9 mouse cellular contexts compared by ENCODE assay signal in genomic region chr2:33734781-33735485, GRCm38 (mm10).
DNase-seq lines count a peak whose midpoint lies in the region; ATAC-seq and TF ChIP-seq lines count a peak whose summit lies in the region.
"Had no signal": no experiment of that assay in that cellular context is flagged by ENCODE, and none has a peak within 500 bp of the region (broad histone marks: within the 10 kb centered on the region; RNA-seq: fewer than 3 reads in every experiment).

No protein-coding gene starts in this region.

- peak; percentile 55 for DNase-seq in heart, adult 8-10 months (ENCODE audit: low spot score)
- no peak for DNase-seq in heart, adult 11 months
- peak; percentile 68 to 83 for DNase-seq in cerebellum, adult 2 months
- DNase-seq in forelimb bud, embryonic 11.5 days (ENCODE audit: low read depth, low spot score) = peak; percentile 82
- peak; percentile 75 for DNase-seq in naive thymus-derived CD4-positive, alpha-beta T cell, adult 2 months (ENCODE audit: low read depth)
- peak; percentile 75 for DNase-seq in splenic B cell, adult 2 months (ENCODE audit: low read depth, low spot score)

- peak; percentile 35; the same call in 1 of the 2 replicates for ATAC-seq in intestine, embryonic 16.5 days
- no peak for ATAC-seq in limb, embryonic 12.5 days (ENCODE audit: insufficient number of reproducible peaks, insufficient read depth, low FRiP score, low TSS enrichment, low read depth)

- H3K9me3 ChIP-seq in intestine, embryonic 16.5 days (ENCODE audit: control insufficient read depth, low read length) = no peaks in the 10 kb centered on the region
- no peaks in the 10 kb centered on the region for H3K9me3 ChIP-seq in limb, embryonic 12.5 days

- no peak overlapping the region for H3K9ac ChIP-seq in intestine, embryonic 16.5 days (ENCODE audit: low read depth, low read length)
- no peak overlapping the region for H3K9ac ChIP-seq in limb, embryonic 12.5 days (replicated peaks)

- H3K27ac ChIP-seq in cerebellum, adult 2 months (ENCODE audit: insufficient read depth, low read length) = no peak overlapping the region
- H3K27ac ChIP-seq in intestine, embryonic 16.5 days (ENCODE audit: low read length) = no peak overlapping the region
- H3K27ac ChIP-seq in limb, embryonic 12.5 days = peak overlapping the region; percentile 31; the same call in 1 of the 2 replicates

- no peaks in the 10 kb centered on the region for H3K36me3 ChIP-seq in intestine, embryonic 16.5 days (ENCODE audit: control insufficient read depth, insufficient read depth, low read length)
- H3K36me3 ChIP-seq in limb, embryonic 12.5 days = peaks cover 46% of the 10 kb centered on the region
- no peaks in the 10 kb centered on the region for H3K36me3 ChIP-seq in splenic B cell, adult 2 months (ENCODE audit: control insufficient read depth, insufficient read depth, low read length, poor library complexity, severe bottlenecking)

- peaks cover 7% of the 10 kb centered on the region; the same call in 1 of the 2 replicates for H3K4me1 ChIP-seq in cerebellum, adult 2 months (ENCODE audit: control insufficient read depth, insufficient read depth, low read length)
- H3K4me1 ChIP-seq in intestine, embryonic 16.5 days (ENCODE audit: control insufficient read depth, insufficient read depth, low read length) = no peaks in the 10 kb centered on the region
- H3K4me1 ChIP-seq in limb, embryonic 12.5 days (replicated peaks) = peaks cover 18% of the 10 kb centered on the region

- no peak overlapping the region for H3K4me2 ChIP-seq in intestine, embryonic 16.5 days (ENCODE audit: low read depth, low read length)
- no peak overlapping the region for H3K4me2 ChIP-seq in limb, embryonic 12.5 days

- TF ChIP-seq POLR2A in cerebellum, adult 2 months (IDR thresholded peaks at IDR 0.05; ENCODE audit: borderline replicate concordance, insufficient read depth, low read length) = no peak

- WGBS in cerebellum, adult 2 months = 45% methylated on average over 10 of the region's 10 CpGs
- WGBS in intestine, embryonic 16.5 days = 39% methylated on average over 10 of the region's 10 CpGs
- WGBS in limb, embryonic 12.5 days = 39% methylated on average over 10 of the region's 10 CpGs

- H3K27me3 ChIP-seq in cerebellum, adult 2 months (ENCODE audit: control insufficient read depth, insufficient read depth, low read length) = no peaks in the 10 kb centered on the region
- no peaks in the 10 kb centered on the region for H3K27me3 ChIP-seq in intestine, embryonic 16.5 days (replicated peaks; ENCODE audit: control insufficient read depth, insufficient read depth, low read length)
- H3K27me3 ChIP-seq in limb, embryonic 12.5 days = peaks cover 7% of the 10 kb centered on the region; the same call in 1 of the 2 replicates
- H3K27me3 ChIP-seq in splenic B cell, adult 2 months (ENCODE audit: control insufficient read depth, insufficient read depth, low read length, poor library complexity, severe bottlenecking) = no peaks in the 10 kb centered on the region

- TF ChIP-seq CTCF in cerebellum, adult 2 months (IDR thresholded peaks at IDR 0.05; ENCODE audit: borderline replicate concordance, insufficient read depth, low read depth, low read length) = peak; percentile 96

- H3K4me3 ChIP-seq in cerebellum, adult 2 months (replicated peaks; ENCODE audit: insufficient read depth, low read depth, low read length) = no peak overlapping the region
- H3K4me3 ChIP-seq in intestine, embryonic 16.5 days (ENCODE audit: low read length) = no peak overlapping the region
- no peak overlapping the region for H3K4me3 ChIP-seq in limb, embryonic 12.5 days (replicated peaks)
- H3K4me3 ChIP-seq: myocyte had no signal
